Mouse (Mus musculus) bone marrow macrophage, adult 2 months (primary cell): ENCODE results near the gene Hivep3.

ENCODE experiments used
- CTCF ChIP-seq: IDR thresholded peaks from 2 replicates; pipeline ENCODE4 v1.5.1; 2012; ENCODE audit warnings: low read depth, mild to moderate bottlenecking, low read length, moderate library complexity
- POLR2A ChIP-seq: IDR thresholded peaks from 2 replicates; pipeline ENCODE4 v1.6.1; 2012; ENCODE audit warnings: mild to moderate bottlenecking, low read depth, low read length, borderline replicate concordance

GRCm38 (mm10) chr4:120164316-120164715 lies 430.7 kb downstream of the Hivep3 start:
- TF ChIP-seq CTCF (no peak), POLR2A (no peak)
